Mouse (Mus musculus) urinary bladder, postnatal 10 days (tissue): ENCODE data around the gene Med15.

Source experiments
- DNase-seq: peaks from one replicate; pipeline ENCODE4 v3.0.0; 2022; ENCODE audit warnings: low spot score

Med15 gene

DNA sequence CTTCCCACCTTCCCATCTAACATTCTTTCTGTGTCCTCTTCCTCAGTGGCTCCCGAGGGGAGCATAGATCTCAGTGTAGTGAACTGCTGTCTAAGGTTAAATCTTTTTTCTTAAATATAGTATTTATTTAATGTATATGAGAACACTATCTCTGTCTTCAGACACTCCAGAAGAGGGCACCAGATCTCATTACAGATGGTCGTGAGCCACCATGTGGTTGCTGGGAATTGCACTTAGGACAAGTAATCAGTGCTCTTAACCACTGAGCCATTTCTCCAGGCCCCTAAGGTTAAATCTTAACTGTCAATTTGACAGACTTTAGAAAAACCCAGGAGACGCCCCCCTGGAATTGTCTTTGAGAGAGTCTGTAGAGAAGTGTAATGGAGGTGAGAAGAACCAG lies 670 bp downstream of the Med15 start:
- DNase-seq, result no peak

DNA sequence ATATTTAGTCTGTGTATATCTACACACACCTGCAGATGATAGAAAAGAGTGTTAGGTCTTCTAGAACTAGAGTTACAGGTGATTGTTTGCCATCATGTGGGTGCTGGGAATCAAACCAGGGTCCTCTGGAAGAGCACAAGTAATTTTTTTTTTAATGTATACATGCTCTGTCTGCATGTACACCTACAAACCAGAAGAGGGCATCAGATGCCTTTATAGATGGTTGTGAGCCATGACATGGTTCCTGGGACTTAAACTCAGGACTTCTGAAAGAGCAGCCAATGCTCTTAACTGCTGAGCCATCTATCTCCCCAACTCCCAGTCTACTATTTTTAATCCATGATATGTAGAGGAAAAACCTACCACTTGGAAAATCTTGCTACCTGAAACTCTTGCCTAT lies 2.7 kb downstream of the Med15 start:
- DNase-seq, result no peak

DNA sequence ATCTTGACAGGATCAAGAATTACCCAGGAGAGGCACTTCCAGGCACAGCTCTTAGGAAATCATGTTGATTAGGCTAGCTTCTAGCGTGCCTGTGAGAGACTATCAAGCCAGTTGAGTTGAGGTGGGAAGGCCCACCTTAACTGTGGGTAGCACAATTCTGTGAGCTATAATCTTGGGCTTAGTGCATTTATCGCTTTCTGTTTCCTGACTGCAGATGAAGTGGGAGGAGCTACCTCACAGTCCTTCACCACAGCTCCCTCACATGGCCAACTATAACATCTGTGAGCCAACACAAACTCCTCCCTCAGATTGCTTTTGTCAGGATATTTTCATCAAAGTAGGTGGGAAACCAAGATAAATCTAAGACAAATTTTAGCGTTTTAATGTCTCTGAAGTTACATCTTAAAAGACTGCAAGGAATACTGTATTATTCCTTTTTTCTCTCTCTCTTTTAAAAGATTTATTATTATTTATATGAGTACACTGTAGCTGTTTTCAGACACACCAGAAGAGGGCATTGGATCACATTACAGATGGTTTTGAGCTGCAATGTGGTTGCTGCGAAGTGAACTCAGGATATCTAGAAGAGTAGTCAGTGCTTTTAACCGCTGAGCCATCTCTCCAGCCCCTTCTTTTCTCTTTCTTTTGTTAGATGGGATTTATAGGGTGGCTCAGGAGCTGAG lies 5.4 kb downstream of the Med15 start:
- no peak for DNase-seq

DNA sequence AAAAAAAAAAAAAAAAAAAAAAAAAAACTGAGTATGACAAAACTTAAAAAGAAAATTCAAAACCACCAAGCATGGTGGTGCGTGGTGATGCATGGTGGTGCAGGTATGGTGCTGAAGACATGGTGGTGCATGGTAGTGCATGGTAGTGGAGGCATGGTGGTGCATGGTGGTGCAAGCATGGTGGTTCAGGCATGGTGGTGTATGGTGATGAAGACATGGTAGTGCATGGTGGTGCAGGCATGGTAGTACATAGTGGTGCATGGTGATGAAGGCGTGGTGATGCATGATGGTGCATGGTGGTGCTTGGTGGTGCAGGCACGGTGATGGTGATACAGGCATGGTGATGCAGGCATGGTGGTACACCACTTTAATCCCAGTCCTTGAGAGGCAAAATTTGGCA lies 8.2 kb downstream of the Med15 start:
- no peak for DNase-seq

DNA sequence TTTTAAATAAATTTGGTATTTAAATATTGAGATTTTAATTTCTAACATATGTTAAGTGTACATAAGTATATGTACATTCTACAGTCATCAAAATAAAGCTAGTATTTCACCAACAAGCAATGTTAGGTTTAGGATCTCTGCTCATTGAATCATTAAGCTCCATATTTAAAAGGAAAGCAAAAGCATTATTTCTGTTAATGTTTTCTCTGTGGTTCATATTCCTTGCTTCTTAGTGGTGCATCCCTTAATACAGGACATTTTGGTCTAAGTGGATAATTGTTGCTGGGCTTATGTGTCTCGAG lies 9.4 kb downstream of the Med15 start:
- no peak for DNase-seq

DNA sequence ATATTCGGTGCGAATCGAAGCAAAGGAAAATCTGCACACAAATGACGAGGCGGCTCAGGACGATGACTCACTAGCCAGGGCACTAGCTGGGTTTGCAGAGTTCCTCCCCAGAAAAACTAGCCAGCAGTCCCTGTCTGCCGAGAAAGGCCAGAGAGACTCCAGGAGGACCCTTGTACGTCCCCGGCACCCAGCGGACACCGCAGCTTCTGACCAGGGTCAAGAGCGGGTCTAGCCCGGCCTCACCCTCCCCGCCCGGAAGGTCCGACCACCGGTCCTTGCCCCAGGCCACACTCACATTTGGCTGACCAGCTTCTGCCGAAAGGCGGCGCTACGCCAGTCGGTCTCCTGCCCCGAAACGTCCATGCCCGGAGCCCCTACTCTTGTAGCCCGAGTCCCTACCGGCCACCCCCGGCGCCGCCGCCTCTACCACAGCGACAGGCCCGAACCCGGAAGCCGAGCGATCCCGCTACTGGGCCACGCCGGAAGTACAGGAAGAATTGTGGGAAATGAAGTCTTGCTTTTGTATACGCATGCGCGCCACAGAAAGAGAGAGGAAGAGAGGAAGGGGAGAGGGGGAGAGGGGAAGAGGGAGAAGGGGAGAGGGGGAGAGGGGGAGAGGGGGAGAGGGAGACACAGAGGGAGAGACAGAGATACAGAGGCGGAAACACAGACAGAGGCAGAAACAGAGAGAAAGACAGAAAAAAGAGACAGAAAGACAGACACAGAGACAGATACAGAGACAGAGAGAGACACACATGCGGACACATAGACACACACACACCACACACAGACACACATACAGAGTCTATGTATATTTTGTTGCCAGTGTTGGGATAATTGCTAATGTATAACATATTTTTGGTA lies 10.0 kb downstream of the Med15 start:
- DNase-seq, result peak; percentile 60

DNA sequence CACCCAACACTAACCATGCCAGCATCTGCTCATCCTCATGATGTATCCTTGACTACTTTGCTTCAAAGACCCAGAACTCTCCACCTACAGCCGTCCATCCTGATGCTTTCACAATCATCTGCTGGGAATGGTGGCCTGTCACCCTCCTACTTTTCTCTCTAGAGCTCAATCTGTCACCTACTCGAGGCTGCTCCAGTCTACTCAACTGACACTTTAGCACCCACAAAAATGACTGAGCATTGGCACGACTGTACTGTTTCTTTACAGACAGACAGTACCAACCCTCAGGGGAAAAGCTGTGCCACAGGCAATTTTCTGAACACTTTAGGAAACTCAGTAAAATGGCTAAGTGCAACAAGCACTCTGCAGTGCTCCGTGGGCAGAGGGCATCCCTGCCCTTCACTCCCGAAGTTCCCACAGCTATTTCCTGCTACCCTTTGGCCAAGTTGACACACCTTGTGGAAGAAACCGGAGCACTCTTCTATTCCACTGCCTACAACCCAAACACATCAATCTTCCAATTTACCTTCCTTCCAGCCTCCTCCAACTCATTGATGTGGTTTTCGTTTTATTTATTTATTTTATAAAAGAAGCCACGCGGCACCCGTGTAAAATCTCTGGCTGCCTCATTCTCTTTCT lies 10.8 kb downstream of the Med15 start:
- no peak for DNase-seq

DNA sequence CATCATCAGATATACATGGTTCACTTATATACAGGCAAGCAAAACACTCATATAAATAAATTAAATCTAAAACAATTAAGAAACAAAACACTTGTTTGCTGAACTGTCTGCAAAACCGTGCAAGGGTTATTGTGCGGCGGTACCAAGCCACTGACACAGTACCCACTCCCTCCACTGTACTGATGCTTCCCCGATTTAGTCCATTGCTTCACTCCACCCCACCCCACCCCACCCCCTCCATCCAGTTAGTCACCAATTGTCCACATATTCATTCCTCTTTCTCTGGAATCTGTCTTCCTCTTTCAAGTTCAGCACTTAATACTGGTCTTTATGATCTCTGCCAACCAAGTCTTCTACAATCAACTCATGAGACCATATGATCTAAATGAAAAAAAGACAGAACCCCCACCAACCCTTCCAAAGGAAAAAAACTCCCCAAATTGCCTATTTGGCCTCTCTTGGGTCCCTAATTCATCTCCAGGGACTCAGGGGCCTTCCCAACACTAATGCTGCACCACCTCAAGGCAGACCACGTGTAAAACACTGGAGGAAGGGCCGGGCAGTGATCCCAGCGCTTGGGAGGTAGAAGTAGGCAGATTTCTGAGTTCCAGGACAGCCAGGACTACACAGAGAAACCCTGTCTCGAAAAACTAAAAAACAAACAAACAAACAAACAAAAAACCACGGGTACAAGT lies 11.4 kb downstream of the Med15 start:
- DNase-seq, result no peak

DNA sequence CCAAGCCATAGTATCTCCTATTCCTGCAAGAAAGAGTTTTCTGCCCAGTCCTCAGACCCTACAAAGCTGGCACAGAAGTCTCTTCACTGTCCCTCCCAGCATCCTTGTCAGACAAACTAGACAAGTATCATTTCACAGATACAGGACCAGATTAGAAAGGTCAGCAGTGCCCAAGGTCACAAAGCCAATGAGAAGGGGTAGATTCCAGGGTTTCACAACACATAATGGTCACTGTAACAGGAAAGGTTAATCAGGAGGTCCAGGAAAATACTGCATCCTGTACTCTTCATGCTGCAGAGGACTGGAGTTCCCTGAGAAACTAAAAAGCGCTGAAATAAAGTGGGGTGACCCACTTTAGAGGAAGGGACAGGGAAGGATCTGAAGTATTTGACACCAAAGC lies 14.9 kb downstream of the Med15 start:
- no peak for DNase-seq

DNA sequence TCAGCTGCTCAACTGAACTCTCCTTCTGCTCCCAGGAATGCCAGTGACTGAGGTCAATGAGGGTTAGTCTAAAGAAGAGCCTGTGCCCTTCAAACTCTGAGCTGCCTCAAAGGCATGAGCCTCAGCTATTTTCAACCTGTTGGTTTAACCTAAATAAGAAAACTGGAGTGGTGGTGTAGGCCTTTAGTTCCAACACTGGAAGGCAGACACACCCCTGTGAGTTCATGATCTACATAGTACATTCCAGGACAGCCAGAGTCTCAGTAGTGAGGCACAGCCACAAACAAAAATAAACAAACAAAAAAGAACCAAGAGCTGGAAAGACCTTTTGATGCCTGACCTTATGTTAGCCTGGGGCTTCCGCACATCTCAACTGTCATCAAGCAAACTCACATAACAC lies 25.1 kb downstream of the Med15 start:
- no peak for DNase-seq

DNA sequence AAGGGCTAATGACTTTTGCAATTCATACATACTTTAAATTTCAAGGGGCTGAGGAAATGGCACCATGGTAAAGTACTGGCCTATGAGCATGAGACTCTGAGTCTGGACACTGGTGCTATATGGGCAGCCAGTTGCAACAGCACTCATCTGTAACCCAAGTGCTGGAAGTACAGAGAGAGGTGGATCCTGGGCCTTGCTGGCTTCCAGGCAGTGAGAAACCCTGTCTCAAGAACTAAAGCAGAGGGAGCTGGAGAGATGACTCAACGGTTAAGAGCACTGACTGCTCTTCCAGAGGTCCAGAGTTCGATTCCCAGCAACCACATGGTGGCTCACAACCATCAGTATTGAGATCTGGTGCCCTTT lies 31.7 kb downstream of the Med15 start:
- no peak for DNase-seq

DNA sequence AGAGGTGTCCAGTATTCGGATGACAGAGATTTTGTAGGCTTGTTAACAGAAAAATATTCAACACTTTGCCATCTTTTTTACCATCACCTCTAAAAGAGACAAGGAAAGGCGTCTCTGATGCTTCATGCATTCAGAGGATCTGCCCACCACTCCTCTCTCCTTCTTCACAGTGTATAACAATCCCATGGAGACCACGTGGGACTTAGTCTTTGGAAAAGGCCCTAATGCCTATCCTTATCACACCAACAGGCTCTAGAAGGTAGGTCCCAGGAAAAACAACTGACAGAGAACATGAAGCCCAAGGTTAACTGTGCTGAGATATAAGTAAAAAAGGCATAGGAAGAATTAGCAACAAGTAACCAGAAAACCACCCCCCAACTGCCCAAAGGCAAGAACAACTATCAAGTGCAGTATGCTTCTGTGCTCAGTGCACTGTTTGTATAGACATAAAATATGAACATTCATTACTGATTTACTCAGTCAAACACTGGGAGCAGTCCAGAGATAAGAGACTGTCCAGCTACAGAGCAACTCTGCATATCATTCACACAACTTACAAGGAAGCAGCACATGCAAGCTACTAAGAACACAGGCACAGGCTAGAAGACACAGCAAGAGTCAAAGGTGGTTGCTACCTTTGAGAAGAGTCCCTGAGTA lies 32.2 kb downstream of the Med15 start:
- DNase-seq, result no peak

DNA sequence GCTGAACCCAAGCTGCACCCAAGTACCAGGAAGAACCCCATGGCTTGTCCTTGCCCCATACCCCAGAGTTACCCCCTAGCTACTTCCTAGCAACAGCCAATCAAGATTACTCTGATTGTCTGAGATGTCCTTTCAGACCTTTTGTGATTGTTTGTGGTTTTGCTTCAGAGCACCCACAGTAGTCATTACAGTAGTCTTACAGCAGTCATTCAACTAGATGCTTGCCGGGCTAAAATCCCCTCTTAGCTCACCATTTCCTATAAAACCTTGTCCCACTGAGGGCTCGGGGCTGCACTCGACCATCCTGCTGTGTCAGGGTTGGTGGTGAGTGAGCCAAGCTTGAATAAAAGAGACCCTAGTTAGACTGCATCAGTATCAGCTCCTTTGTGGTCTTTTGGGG lies 37.8 kb downstream of the Med15 start:
- no peak for DNase-seq

DNA sequence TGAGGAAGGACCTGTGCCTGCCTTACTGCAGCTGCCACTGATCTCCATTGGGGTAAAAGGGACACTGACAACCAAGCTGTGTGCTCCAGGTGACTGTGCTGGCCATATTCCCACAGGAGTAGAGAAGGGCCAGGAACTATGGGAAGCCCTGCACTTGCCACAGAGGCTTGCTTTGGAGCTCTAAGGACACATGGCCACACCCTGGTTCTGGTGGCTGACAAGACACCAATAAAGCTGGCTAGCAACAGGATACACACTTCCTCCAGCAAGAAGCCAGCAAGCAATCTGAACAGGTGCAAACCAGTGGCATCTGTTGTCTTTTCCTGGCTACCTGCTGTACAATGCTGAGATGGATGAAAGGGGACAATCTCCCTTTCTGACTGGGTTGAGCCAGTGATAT lies 62.8 kb downstream of the Med15 start:
- DNase-seq, result no peak

DNA sequence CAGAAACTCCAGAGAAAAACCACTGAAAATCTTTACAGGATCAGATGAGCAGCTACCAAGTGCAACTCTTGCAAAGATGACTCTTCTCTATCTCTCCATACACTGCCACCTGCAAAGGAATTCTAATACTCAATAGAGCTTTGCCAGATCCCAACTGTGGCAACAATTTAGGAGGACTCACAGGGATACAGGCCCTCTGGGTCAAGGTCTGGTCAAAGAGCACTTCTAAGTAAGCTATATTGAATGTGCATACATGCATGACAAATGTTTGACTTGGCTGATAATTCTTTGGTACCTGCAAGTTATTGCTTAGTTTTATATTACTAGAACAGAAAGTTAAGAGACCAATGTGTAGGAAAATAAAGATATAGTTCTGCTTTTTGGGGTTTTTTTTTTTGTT lies 67.1 kb downstream of the Med15 start:
- DNase-seq, result no peak

DNA sequence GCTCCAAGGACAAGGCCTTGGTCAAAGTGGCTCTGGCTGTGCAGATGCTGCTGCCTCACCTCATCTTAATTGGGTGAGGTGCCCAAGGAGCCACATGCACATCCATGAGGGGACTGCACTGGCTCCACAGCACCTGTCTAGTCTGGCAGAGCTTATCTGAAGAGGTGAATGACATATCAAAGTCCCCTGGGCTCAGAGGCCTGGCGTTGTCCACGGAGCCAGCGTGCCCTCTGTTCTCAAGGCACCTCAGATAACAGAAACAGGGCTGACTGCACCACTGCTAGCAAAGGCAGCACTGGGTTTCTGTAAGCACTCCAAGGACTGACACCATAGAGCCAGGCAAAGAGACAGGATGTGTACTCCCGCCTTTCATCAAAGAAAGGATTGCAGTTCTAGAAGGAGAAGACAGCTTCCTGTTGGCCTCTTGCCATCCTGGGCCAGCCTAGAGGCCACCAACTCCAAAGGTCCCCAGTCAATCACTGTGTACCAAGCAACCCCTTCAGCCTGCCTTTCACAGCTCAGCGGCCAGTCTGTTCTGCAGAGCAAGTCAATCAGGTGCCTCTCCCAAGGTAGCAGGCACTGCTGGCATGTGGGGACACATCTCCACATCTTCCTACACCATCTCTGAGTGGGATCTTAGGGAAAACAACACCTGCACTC lies 76.3 kb downstream of the Med15 start:
- no peak for DNase-seq

DNA sequence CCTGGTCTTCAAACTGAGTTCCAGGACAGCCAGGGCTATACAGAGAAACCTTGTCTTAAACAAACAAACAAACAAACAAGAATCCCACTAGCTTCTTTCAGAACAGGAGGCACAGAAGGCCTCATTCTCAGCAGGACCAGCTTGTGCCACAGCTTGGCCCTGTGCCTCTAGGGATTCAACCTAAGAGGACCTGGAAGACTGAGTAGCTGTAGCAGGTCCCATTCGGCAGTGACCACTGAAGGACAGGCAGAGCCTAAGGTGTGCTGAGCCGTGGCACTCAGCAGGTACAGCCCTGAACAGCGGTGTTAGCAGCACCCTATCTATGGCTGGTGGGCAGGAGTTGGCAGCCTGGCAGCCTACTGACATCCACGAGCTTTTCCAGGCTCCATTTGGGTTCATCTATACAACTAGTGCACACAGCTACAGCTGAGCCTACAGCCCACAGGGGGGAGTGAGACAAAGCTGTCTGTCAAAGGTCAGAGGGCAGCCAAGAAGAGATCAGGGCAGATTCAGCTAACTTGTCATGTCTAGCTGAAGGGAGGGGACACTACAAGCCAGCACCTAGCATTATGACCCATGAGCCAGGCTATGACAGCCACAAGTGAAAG lies 78.4 kb downstream of the Med15 start:
- no peak for DNase-seq

DNA sequence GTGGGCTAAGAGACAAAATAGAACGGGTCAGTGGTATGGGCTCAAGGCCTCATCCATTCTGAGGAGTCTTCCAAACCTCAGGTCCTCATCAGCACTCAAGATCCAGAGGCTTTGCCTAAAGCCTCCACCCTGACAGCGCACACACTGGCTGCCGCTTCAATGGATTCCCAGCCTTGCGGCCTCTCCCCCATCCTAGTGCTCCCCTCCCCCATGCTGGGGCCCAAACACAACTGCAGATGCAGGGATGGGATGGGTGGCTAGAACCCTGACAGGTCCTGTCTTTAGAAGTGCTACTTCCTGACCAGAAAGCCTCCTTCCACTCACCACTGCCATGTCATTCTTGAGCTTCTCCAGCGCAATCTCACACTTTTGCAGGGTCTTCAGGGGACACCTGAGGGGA lies 79.1 kb downstream of the Med15 start:
- no peak for DNase-seq

DNA sequence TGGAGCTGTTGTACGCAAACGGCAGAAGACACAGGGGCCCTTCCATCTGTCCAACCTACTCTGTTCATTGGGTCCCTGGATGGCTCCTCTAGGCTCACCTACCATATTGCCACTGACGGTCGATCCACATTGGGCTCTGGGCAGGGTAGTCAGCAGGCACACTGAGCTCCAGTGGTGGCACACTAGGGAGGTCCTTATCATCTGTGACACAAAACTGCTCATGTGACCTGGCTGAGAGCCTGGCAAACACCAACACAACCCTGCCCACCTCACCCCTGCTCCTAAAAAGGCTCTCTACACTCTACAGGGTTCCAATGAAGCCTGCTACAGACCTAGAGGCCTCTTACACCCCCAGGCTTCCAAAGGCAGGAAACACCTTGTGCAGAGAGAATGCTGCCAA lies 80.1 kb downstream of the Med15 start:
- DNase-seq, result no peak

DNA sequence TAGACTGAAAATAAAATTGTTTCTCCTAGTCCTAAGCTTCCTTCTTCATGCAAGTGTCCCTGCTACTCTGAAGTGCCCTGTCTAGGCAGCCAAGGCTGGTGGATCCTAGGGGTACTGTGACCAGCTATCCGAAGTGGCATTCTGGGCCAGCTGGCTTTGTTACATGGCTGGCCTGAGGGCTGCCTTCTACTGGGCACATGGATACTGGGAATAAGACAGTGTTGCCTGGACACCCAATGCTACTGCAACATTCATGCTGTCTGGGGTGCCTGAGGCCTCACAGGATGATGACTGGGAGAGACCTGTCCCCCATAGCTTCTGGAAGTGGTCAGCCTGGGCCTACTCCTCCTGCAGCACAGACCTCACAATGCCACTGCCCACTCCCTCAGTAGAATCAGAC lies 82.0 kb downstream of the Med15 start:
- DNase-seq, result no peak

DNA sequence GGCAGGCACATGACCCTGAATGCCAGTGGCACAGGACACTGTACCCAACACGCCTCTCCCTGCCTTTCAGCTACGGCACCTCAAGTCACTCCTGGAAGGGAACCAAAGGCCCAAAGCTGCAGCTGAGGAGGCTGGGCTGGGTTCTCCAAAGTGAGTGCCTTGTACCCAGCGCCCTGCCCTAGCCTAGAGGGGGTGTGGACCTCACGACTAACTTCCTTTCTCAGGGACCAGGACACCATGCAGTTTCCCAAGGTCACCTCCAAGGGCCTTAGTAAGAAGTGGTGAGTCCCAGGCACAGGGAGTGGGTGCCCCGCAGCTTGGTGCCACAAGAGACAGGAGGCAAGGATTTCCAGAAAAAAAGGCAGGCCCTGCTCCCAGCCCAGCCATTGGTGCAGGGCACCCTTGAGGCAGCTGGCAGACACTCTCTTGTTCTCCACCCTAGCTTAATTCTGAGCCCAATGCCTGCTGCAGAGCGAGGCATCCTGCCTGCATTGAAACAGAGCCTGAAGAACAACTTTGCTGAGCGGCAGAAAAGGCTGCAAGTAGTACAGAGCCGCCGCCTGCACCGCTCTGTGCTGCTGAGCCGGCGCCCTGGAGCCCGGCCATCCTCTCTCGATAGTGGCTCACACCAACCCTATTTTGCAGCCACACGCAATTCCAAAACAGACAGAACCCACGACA lies 82.6 kb downstream of the Med15 start:
- no peak for DNase-seq
